Mouse (Mus musculus): Measurements from ENCODE around the gene Ctns. TPM values are rescaled to one million over a fixed set of nuclear protein-coding genes. Genes with fewer than 3 reads are reported as not detected.

Ctns gene
- polyA plus RNA-seq (2012; rRNA removed) = 32.5 and 37.5 TPM in 2 replicates

GRCm38 (mm10) chr11:73198603-73199229, at the start of gene Ctns:
Ctns (minus strand) TSS chr11:73199042.
- DNase-seq (ENCODE audit: low spot score) = no peak

- no peak for DNase-seq (ENCODE audit: low spot score)
Observed at GRCm38 (mm10) chr11:73242777-73243176, 43.9 kb upstream of the Ctns start.

- no peak for DNase-seq (ENCODE audit: low spot score)
Observed at GRCm38 (mm10) chr11:73242199-73242598, 43.4 kb upstream of the Ctns start.

- DNase-seq (ENCODE audit: low spot score) = no peak
Observed at GRCm38 (mm10) chr11:73236731-73237130, 37.9 kb upstream of the Ctns start.

- no peak for DNase-seq (ENCODE audit: low spot score)
Observed at GRCm38 (mm10) chr11:73235990-73236701, 37.3 kb upstream of the Ctns start.

DNA sequence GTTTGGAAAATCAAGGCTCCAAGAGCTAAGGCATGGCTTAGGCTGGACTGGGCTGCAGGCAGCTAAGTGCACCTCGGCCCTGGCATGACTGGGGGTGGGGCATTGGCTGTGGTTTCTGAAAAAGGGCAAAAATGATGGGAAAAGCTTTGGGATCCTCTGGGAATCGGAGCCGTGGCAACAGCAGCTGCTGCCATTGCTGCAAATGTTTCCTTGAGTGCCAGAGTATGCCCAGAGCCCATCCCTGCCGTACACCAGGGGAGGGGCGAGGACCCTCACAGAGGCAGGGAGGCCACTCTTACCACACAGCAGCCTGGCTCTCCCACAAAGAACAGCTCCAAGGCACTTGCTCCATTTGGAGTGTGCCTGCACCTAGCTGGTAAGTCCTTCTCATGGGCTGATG, 35.1 kb upstream of the Ctns start, which contains the start of gene Trpv1:
Gene Trpv1 (plus strand): TSS at position 301 of the 400 bp plus-strand sequence.
- DNase-seq (ENCODE audit: low spot score) = no peak

DNA sequence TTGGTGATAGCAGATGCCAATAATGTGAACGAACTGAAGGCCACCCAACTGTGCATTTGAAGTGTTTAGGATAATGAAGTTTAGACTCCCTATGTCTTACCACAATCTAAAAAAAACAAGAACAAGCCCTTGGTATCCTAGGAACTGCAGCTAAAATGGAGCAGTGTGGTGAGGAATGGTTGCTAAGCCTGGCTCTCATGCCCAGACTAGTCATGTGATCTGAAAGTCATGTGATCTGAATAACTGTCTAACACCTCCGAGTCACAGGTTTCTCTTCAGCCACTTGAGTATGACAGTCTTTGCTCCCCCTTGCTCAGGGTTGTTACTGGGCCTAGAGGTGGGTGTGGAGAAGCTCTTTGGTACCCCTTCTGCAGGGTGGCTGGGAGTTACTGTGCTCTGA, 33.7 kb upstream of the Ctns start:
- DNase-seq (ENCODE audit: low spot score) = no peak

DNA sequence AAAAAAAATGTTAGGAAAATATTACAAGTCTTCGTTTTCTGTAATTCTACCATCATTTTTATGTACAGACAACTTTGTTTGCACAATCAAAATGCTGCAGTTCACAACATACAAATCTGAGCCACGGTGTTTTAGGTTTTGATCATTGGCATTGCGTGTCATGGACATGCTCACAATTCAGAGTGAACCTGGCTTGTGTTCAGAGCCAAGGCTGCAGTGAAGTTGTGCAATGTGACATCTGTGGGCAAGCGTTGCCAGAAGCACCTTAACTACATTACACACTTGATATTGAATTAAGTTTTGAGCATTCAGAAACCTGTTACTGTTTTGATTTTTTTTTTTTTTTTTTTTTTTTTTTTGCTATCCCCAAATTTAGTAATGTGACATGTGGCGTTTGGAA, 31.2 kb upstream of the Ctns start:
- no peak for DNase-seq (ENCODE audit: low spot score)

- no peak for DNase-seq (ENCODE audit: low spot score)
Observed at GRCm38 (mm10) chr11:73228881-73229280, 30.0 kb upstream of the Ctns start.

DNA sequence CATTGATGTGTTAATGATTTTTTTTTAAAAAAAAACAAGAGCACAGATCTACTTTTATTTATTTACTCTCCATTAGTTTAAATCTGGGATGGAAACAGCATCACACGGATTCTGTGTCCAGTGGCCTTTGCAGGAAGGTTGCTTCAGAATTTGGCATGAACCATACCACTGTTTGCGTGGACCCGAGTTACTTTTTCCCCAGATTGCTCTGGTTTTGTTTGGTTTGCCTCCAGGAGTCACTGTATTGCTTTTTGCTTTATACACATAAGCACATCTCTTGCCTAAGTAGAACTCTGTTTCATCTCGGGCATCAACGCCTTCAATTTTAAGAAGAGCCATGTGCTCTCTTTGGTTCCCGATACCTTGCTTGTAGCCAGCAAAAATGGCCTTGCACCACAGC, 27.0 kb upstream of the Ctns start:
- no peak for DNase-seq (ENCODE audit: low spot score)

- DNase-seq (ENCODE audit: low spot score) = no peak
Observed at GRCm38 (mm10) chr11:73223966-73224365, 25.1 kb upstream of the Ctns start.

DNA sequence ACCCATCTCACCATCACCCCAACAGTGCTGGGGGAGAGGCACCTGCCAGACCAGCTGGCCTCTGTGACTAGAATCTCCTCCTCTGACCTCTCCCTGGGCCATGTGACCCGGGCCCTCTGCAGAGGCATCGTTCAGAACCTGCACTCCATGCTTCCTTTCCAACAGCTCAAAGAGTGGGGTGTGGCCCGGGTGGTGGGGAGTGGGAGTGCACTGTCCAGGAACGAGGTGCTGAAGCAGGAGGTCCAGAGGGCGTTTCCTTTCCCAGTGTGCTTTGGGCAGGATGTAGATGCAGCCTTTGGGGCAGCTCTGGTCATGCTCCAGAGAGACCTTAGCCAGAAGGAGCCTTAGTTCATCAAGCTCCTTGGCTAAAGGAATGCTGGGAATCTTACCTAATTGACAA, 24.0 kb upstream of the Ctns start:
- no peak for DNase-seq (ENCODE audit: low spot score)

DNA sequence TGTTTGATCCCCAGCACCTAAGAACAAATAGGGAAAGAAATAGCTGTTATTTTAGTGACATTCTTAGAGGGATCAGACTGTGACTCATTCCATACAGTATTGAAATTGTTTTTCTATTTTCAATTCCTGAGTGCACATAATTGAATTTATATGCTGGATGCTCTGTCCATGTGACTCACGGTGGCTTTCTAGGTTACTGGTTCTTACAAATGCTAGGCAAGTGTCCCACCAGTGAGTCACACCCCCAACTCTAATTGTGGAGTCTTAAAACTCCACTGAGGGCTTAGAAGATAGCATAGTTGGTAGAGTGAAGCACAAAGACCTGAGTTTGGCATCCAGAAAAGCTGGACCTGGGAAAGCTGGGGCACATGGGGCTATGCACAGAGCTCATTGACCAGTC, 21.8 kb upstream of the Ctns start:
- no peak for DNase-seq (ENCODE audit: low spot score)

- no peak for DNase-seq (ENCODE audit: low spot score)
Observed at GRCm38 (mm10) chr11:73219671-73220070, 20.8 kb upstream of the Ctns start.

DNA sequence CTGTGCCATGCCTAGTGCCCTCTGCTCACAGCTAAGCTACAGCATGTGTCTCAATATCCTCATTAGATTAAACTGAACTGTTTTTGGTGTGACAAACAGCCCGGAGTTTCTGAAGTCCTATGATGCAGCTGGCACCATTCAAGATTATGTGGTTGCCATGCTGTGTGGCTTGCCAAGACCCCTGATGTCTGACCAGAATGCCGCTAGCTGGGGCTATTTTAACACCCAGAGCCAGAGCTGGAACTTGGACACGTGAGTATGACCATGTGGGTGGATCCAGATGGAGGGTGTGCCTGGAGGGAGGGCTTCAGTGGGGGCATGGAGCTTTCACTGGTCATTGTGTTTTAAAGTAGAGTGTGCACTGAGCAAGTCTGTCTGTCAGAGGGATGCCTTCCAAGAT, 15.1 kb upstream of the Ctns start:
- no peak for DNase-seq (ENCODE audit: low spot score)

DNA sequence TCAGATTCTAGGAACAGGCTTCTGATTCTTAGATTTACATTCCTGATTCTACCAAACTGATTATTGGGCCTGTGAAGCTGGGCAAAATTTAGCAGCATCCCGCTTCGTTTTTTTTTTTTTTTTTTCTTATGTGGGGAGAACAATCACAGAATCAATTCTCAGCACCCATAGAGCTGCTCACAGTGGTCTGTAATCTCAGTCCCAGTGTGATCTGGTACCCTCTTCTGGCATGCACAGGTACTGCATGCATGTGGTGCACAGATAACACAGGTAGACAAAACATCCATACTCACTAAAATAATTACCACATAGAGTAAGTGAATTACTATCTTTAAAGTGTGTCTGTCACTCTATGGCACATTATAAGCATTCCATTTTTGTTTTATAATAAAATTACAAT, 8.8 kb upstream of the Ctns start:
- DNase-seq (ENCODE audit: low spot score) = no peak

DNA sequence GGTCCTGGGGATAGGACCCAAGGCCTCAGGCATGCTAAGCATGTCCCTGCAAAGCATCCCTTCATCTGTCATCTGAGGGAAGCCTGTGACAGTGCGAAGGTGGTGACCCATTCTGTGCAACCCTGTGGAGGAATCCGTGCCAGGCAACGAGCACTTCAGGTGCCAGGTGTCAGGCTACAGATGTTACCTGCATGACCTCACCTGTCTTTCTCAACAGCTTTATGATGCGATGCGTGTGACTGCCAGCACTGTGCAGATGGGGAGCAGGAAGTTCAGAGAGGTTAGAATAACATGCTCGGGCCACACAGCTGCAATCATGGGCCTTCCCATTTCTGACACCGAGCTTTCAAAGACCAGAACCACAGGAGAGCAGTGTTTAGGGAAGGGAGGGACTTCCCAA, 6.4 kb upstream of the Ctns start:
- no peak for DNase-seq (ENCODE audit: low spot score)

GRCm38 (mm10) chr11:73203895-73204294, 5.1 kb upstream of the Ctns start:
- no peak for DNase-seq (ENCODE audit: low spot score)

DNA sequence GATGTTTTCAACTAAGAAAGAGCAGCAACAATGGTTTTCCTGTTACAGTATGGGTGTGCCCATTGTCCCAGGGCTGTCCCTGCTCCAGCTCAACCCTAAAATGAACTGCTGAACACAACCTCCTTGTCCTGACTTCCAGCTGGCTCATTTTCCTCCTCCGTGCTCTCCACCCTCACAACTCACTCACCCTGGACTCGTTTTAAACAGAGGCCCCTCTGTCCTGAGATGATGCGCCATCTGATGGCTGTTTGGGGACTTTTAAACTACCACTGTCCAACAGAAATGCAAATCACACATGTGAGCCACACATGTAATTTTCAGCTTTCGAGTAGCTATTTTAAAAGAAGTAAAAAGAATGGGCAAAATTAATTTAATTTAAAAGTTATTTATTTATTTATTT, 2.8 kb upstream of the Ctns start:
- DNase-seq (ENCODE audit: low spot score) = no peak

- no peak for DNase-seq (ENCODE audit: low spot score)
Observed at GRCm38 (mm10) chr11:73201021-73201420, 2.2 kb upstream of the Ctns start.

- DNase-seq (ENCODE audit: low spot score) = no peak
Observed at GRCm38 (mm10) chr11:73199879-73200278, 1.0 kb upstream of the Ctns start.

GRCm38 (mm10) chr11:73199230-73199712, 429 bp upstream of the Ctns start, which contains the start of gene Shpk:
Shpk (plus strand) TSS chr11:73199460.
- DNase-seq (ENCODE audit: low spot score) = peak; percentile 79

- DNase-seq (ENCODE audit: low spot score) = no peak
Observed at GRCm38 (mm10) chr11:73198190-73198589, 652 bp downstream of the Ctns start.
